Mouse (Mus musculus) heart, embryonic 16.5 days (tissue): ENCODE data around the gene Inafm1. TPM values are rescaled to one million over a fixed set of nuclear protein-coding genes. Genes with fewer than 3 reads are reported as not detected.

Experiments used
- ATAC-seq: fragments of 200-750 bp; cut with Nextera tagmentation; replicated peaks from 2 replicates; pipeline ENCODE4 v1.8.0; 2017; ENCODE audit warnings: moderate number of reproducible peaks; ENCODE audit not compliant: insufficient read depth, low FRiP score; ENCODE audit errors: extremely low read depth
- H3K27ac ChIP-seq: fragments of 300-500 bp; sonication (generic); 2 replicates; pipeline ENCODE4 v1.5.1; 2014; ENCODE audit warnings: mild to moderate bottlenecking, low read length, control low read depth, moderate library complexity
- H3K27me3 ChIP-seq: fragments of 300-500 bp; sonication (generic); 2 replicates; pipeline ENCODE4 v1.6.1; 2014; ENCODE audit warnings: low read length, mixed read lengths; ENCODE audit not compliant: control insufficient read depth, insufficient read depth
- H3K36me3 ChIP-seq: fragments of 300-500 bp; sonication (generic); 2 replicates; pipeline ENCODE4 v1.6.1; 2014; ENCODE audit not compliant: control insufficient read depth, insufficient read depth
- H3K4me1 ChIP-seq: fragments of 300-500 bp; sonication (generic); 2 replicates; pipeline ENCODE4 v1.6.1; 2014; ENCODE audit warnings: low read length, mixed read lengths; ENCODE audit not compliant: control insufficient read depth, insufficient read depth
- H3K4me2 ChIP-seq: fragments of 300-500 bp; sonication (generic); 2 replicates; pipeline ENCODE4 v1.6.1; 2014; ENCODE audit warnings: low read depth, mild to moderate bottlenecking, control low read depth, low read length
- H3K4me3 ChIP-seq: fragments of 300-500 bp; sonication (generic); 2 replicates; pipeline ENCODE4 v1.5.1; 2014; ENCODE audit warnings: mild to moderate bottlenecking, control low read depth, low read length
- H3K9ac ChIP-seq: fragments of 300-500 bp; sonication (generic); 2 replicates; pipeline ENCODE4 v1.6.1; 2014; ENCODE audit warnings: low read length, control low read depth
- H3K9me3 ChIP-seq: fragments of 300-500 bp; sonication (generic); replicated peaks from 2 replicates; pipeline ENCODE4 v1.6.1; 2016; ENCODE audit warnings: low read length; ENCODE audit not compliant: control insufficient read depth
- whole genome bisulfite sequencing: fragments of 180-500 bp; shearing (Covaris S2); extraction: QIAGEN DNeasy Blood & Tissue Kit; methylation state at CpG from one replicate; pipeline ENCODE4 v1.1.7; 2014; 5-methylcytosine and 5-hydroxymethylcytosine counted together
- polyA plus RNA-seq: library from polyadenylated mRNA; unstranded; fragments of >200 nt; fragmentation: Nextera tagmentation; extraction: Ambion mirVana; gene quantifications from 2 replicates; pipeline ENCODE4 v1.2.1, GENCODE M21; 2015

The Inafm1 gene
- 6.9 and 9.0 TPM in 2 replicates for polyA plus RNA-seq

- 1% methylated on average over 44 of the region's 49 CpGs for WGBS
- 0 out of 2 replicates have a peak, but pooled peaks cover 2% of the 10 kb centered on the region for H3K27me3 ChIP-seq
- H3K9me3 ChIP-seq, result no peaks in the 10 kb centered on the region
- peaks cover 25% of the 10 kb centered on the region for H3K36me3 ChIP-seq
- ATAC-seq, result peak; percentile 82
- peaks cover 20% of the 10 kb centered on the region for H3K4me1 ChIP-seq
- H3K4me3 ChIP-seq, result peak within 1 kb of the TSS; percentile 83
- H3K4me2 ChIP-seq, result peak within 1 kb of the TSS; percentile 98
- peak within 1 kb of the TSS; percentile 86 for H3K9ac ChIP-seq
- H3K27ac ChIP-seq, result peak within 1 kb of the TSS; percentile 92
These were observed at the start of gene Inafm1 for GRCm38 (mm10) chr7:16273081-16273765. Gene Inafm1 (minus strand): TSS chr7:16273617.

GRCm38 (mm10) chr7:16320479-16320878 lies 47.1 kb upstream of the Inafm1 start:
- H3K27me3 ChIP-seq, result no peaks in the 10 kb centered on the region
- 85% methylated on average over 6 of the region's 6 CpGs for WGBS
- no peak overlapping the region for H3K9ac ChIP-seq
- H3K4me1 ChIP-seq, result no peaks in the 10 kb centered on the region
- no peak overlapping the region for H3K27ac ChIP-seq
- no peaks in the 10 kb centered on the region for H3K9me3 ChIP-seq
- no peak overlapping the region for H3K4me2 ChIP-seq
- H3K36me3 ChIP-seq, result 0 out of 2 replicates have a peak, but pooled peaks cover 3% of the 10 kb centered on the region
- no peak for ATAC-seq
- H3K4me3 ChIP-seq, result no peak overlapping the region

- 85% methylated on average over 4 of the region's 4 CpGs for WGBS
- H3K36me3 ChIP-seq, result 0 out of 2 replicates have a peak, but pooled peaks cover 3% of the 10 kb centered on the region
- no peaks in the 10 kb centered on the region for H3K9me3 ChIP-seq
- no peak overlapping the region for H3K4me3 ChIP-seq
- no peak for ATAC-seq
- H3K27me3 ChIP-seq, result no peaks in the 10 kb centered on the region
- no peak overlapping the region for H3K4me2 ChIP-seq
- no peak overlapping the region for H3K27ac ChIP-seq
- no peak overlapping the region for H3K9ac ChIP-seq
- peaks cover 3% of the 10 kb centered on the region for H3K4me1 ChIP-seq
These were observed 45.8 kb upstream of the Inafm1 start for GRCm38 (mm10) chr7:16319216-16319615.

GRCm38 (mm10) chr7:16317094-16317493 lies 43.7 kb upstream of the Inafm1 start:
- H3K27me3 ChIP-seq, result no peaks in the 10 kb centered on the region
- no peak overlapping the region for H3K4me3 ChIP-seq
- 80% methylated on average over 14 of the region's 14 CpGs for WGBS
- no peak for ATAC-seq
- peaks cover 12% of the 10 kb centered on the region for H3K4me1 ChIP-seq
- no peak overlapping the region for H3K4me2 ChIP-seq
- no peak overlapping the region for H3K27ac ChIP-seq
- H3K9ac ChIP-seq, result no peak overlapping the region
- H3K9me3 ChIP-seq, result no peaks in the 10 kb centered on the region
- 0 out of 2 replicates have a peak, but pooled peaks cover 3% of the 10 kb centered on the region for H3K36me3 ChIP-seq

DNA sequence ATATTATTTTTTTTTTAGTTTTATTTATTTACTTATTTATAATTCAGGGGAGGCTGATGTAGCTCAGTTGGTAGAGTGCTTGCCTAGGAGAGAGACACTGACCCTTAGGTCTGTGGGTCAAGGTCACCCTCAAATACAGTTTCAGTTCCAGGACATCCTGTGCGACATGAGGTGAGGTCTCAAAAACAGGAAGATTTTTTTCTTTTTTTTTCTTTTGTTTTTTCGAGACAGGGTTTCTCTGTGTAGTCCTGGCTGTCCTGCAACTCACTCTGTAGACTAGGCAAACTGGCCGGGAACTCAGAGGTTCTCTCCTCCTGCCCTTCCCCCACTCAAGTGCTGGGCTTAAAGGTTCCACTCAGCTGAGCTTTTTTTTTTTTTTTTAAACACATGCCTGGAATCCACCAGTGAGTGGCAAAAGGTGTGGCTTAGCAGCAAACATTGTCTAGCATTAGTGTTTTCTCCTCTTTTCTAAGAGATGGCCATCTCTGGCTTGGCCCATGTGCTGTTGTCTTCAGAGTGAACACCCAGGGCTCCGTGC lies 41.9 kb upstream of the Inafm1 start:
- ATAC-seq, result no peak
- no peak overlapping the region for H3K9ac ChIP-seq
- H3K4me2 ChIP-seq, result no peak overlapping the region
- H3K9me3 ChIP-seq, result no peaks in the 10 kb centered on the region
- no peak overlapping the region for H3K27ac ChIP-seq
- 56% methylated on average over 4 of the region's 4 CpGs for WGBS
- 0 out of 2 replicates have a peak, but pooled peaks cover 3% of the 10 kb centered on the region for H3K36me3 ChIP-seq
- no peaks in the 10 kb centered on the region for H3K27me3 ChIP-seq
- H3K4me3 ChIP-seq, result no peak overlapping the region
- peaks cover 27% of the 10 kb centered on the region for H3K4me1 ChIP-seq

DNA sequence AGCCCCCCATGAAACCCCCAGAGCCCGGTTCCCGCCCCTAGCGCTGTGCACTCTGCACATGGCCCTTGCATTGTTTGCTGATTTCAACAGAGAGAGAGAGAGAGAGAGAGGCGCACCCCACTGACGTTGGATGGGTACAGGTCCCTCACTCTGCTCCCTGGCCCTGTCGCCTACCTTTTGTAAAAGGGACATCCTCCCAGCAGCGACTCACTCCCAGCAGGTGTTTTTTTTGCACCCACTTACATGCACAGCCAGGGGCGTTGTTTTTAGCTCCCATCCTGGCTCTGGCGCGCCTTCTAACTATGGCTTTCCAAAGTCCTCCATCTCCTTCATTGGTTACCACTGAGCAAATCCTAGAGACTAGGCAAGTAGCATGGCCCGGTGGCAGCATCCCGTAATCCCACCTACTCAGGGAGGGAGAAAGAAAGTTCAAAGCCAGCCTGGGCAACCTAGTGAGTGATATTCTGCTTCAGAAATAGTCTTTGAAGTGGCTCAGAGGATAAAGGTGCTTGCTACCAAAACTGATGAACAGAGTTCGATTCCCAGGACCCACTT lies 40.9 kb upstream of the Inafm1 start:
- WGBS, result 11% methylated on average over 13 of the region's 13 CpGs
- Histone ChIP-seq H3K4me1 (peaks cover 32% of the 10 kb centered on the region), H3K27me3 (no peaks in the 10 kb centered on the region), H3K4me3 (peak overlapping the region; percentile 85), H3K9me3 (no peaks in the 10 kb centered on the region), H3K36me3 (0 out of 2 replicates have a peak, but pooled peaks cover 3% of the 10 kb centered on the region), H3K9ac (peak overlapping the region; percentile 99), H3K27ac (peak overlapping the region; percentile 100), H3K4me2 (peak overlapping the region; percentile 100)
- peak; percentile 1; the same call in 1 of the 2 replicates for ATAC-seq

- peak overlapping the region; percentile 85 for H3K4me3 ChIP-seq
- H3K4me2 ChIP-seq, result peak overlapping the region; percentile 100
- H3K9ac ChIP-seq, result peak overlapping the region; percentile 99
- H3K4me1 ChIP-seq, result peaks cover 36% of the 10 kb centered on the region
- H3K27ac ChIP-seq, result peak overlapping the region; percentile 100
- under 1% methylated on average over 43 of the region's 66 CpGs for WGBS
- no peaks in the 10 kb centered on the region for H3K9me3 ChIP-seq
- ATAC-seq, result peak; percentile 65
- H3K27me3 ChIP-seq, result no peaks in the 10 kb centered on the region
- 0 out of 2 replicates have a peak, but pooled peaks cover 3% of the 10 kb centered on the region for H3K36me3 ChIP-seq
These were observed 40.2 kb upstream of the Inafm1 start for GRCm38 (mm10) chr7:16313481-16314220.

- peak; percentile 15 for ATAC-seq
- H3K4me2 ChIP-seq, result peak overlapping the region; percentile 100
- peak overlapping the region; percentile 100 for H3K27ac ChIP-seq
- peaks cover 40% of the 10 kb centered on the region for H3K4me1 ChIP-seq
- no peaks in the 10 kb centered on the region for H3K27me3 ChIP-seq
- WGBS, result 2% methylated on average over 12 of the region's 12 CpGs
- 0 out of 2 replicates have a peak, but pooled peaks cover 3% of the 10 kb centered on the region for H3K36me3 ChIP-seq
- no peaks in the 10 kb centered on the region for H3K9me3 ChIP-seq
- H3K9ac ChIP-seq, result peak overlapping the region; percentile 99
- peak overlapping the region; percentile 85 for H3K4me3 ChIP-seq
These were observed 39.4 kb upstream of the Inafm1 start for GRCm38 (mm10) chr7:16312672-16313311.
